Mouse (Mus musculus) kidney, adult 8-10 months (tissue): Measurements from ENCODE around the gene Prpf8.

Source experiments
- DNase-seq, 2 experiments: peaks; one replicate each; pipeline ENCODE4 v3.0.0; 2022

Prpf8 gene

GRCm38 (mm10) chr11:75460103-75460843 lies 26.3 kb upstream of the Prpf8 start:
- DNase-seq = peak; percentile 96

DNA sequence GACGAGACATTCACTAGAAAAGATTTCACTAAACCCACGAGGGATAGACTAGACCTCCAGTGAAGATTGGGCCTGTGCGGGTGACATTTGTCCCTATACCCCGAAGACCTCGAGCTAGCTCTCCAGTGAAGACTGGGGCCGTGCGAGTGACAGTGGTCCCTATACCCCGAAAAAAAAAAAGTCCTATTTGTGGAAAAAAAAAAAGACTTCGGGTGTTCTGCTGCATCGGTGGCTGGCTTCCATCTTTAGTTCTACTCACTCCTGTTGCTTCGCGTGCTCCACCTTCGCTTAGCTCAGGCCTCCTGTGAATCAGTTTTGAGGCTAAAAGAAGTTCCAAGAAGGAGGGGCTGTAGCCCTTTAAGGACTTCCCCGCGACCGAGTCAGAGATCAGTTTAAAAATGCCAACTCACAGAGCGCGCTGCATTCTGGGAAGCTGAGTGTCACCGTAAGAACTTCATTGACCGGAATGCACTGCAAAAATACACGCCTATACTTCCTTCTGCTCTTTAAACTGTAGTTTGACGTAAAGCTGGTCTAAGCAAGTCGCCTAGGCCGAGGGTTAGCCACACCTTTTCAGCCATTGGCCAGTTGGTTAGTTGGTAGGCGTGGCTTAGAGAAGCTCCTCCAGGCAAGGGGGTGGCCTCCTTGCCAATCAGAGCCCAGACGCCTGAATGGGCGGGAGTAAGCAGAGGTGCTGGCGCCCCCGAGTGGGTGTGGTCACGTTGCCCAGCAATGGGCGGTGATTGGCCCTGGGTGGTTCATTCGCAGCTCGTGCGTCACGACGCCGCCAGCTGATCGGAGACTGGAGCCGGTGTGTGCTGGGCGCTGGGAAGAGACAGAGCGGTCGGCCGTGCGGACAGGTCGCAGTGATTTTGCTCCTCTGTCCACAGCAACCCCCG lies 25.5 kb upstream of the Prpf8 start, which contains the start of gene Tlcd2:
Tlcd2 (plus strand) TSS at position 872 of the 899 bp plus-strand sequence.
- peak; percentile 100 for DNase-seq

DNA sequence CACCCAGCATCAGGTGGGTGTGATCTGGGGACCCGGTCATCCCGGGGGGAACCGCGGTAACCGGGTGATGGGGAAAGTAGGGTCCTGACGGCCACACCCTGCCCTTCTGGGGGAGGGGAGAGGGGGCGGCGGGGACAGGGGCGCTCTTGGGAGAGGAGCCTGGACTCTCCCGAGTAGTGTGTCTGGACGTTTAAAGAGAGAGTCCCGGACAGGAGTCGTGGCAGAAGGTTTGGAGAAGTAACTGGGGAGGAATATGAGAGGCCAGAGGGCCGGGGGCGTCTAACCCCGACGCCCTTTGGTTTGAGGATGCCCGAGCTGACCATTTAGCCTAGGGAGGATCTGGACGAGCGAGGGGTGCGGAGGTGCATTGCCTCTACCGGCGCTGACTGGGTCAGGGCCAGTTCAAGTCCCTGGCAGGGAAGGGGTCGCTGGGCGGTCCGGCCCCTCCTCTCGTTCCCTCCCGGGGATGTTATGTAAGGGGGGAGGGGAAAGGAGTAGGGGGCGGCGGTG lies 24.8 kb upstream of the Prpf8 start:
- DNase-seq = no peak

GRCm38 (mm10) chr11:75462253-75462783 lies 24.3 kb upstream of the Prpf8 start:
- DNase-seq = peak; percentile 94 to 98

DNA sequence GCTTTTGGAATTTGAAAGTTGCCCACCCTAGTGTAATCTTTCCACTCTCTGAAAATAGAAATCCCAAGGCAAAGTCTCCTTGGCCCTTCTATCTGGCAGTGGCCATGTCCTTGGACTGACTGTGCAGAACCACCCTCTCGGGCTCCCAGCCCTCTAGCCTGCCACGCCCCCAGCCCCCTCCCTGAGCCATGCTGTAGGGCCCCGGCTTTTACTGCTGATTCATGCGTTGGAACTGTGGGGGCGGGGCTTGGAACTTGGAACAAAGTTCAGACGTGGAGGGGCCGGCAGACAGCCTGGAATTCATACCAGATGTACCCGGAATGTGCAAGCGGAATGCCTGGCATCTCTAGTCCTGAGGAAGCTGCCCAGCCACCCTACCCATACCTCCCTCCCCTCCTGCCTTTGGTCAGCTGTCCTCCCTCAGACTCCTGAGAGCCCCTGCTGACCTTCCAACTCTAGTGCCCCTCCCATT lies 23.7 kb upstream of the Prpf8 start:
- peak; percentile 97 for DNase-seq

DNA sequence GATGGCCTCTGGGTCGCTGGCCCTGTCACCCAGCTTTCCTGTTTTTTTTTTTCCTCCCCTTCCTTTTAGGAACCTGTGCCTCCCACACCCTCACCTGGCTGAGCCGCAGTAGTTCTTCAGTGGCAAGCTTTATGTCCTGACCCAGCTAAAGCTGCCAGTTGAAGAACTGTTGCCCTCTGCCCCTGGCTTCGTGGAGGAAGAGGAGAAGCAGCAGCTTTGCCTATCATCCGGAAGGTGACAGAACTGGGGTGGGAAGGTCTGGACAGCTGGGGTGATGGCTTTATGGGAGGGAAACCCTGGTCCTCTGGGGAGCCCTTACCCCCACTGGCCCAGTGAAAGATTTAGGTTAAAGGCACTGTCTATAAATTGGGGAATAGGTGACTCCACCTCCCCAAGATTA lies 23.0 kb upstream of the Prpf8 start:
- no peak for DNase-seq

- DNase-seq = no peak
Measured at GRCm38 (mm10) chr11:75464417-75464816, 22.2 kb upstream of the Prpf8 start.

DNA sequence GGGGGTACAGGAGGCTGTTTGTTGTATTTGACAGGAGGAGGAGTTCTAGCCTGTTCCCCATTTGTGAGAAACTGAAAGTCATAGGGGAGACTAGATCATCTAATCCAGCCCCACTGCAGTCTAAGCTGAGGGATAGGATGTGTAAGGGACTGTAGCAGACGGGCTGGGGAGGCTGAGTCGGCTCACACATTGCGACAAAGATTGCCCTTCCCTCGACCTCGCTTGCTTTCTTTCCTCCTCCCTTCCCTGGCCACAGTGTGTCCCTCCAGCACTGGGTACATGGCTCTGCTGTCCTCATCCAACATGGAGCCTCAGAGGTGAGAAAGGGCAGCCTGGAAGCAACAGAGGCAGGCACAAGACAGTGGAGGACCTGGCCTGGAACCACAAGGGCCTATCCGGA lies 21.6 kb upstream of the Prpf8 start:
- no peak for DNase-seq

- no peak for DNase-seq
Measured at GRCm38 (mm10) chr11:75466731-75467505, 19.7 kb upstream of the Prpf8 start.

DNA sequence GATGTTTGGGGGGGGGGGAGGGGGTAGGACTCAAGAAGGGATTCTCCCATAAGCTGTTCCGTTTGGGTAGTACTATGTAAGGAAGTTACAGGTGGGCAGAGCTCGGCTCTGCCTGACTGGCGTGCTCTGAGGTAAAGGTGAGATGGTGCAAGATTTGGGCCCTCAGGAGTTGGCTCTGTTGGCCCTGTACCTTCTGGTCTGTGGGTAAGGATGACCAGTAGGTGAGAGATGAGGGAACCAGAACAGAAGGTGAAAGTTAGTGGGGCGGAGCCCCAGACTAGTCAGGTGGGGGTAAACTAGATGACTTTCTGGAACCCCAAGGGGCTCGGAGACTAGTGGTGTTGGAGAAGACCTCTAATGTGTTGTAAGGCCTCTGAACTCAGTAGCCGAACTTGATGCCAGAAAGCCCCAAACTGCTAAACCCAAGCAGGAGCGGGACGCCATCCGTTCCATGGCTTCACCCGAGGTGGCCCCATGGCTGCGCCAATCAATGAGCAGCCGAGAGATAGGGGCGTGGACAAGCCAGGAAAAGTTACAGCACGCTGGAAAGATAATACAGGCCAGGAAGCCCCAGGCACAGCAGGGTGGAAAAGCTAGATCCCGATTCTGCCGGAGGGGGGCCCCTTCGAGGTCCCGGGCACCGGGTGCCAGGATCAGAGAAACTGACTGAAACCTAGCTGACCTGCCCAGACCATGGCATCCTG lies 19.0 kb upstream of the Prpf8 start:
- DNase-seq = peak; percentile 45 to 67

DNA sequence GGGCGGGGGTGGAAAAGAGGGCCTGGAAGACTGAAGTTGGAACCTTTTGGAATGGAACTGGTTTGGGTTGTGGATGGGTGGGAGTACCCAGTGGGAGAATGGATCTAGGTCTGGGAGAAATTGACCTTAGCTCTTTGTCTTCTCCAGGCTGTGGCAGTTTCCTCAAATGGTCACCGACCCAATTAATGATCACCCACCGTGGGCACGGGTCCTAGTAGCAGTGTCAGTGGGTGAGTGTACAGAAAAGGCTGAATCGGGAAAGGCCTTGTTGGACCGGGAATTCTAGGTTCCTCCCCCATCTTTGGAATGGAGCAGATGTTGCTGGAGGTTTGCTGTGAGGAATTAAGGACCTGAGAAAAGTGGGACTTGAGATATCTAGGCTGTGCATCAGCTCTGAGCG lies 18.2 kb upstream of the Prpf8 start:
- no peak for DNase-seq

DNA sequence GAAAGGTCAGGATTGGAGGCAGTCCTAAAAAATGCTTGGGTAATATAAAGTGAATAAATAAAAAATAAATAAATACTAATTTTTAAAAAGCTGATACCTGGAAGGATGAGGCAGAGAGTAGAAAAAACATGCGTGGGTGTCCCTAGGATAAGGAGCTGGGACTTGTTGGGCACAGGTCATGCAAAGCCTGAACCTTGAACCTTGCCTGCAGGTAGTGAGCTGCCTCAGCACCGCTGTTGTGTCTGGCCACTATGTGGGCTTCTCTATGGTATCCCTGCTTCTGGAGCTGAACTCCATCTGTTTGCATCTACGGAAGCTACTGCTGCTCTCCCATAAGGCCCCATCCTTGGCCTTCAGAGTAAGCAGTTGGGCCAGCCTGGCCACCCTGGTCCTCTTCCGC lies 17.4 kb upstream of the Prpf8 start:
- no peak for DNase-seq

- no peak for DNase-seq
Measured at GRCm38 (mm10) chr11:75470675-75471074, 15.9 kb upstream of the Prpf8 start.

DNA sequence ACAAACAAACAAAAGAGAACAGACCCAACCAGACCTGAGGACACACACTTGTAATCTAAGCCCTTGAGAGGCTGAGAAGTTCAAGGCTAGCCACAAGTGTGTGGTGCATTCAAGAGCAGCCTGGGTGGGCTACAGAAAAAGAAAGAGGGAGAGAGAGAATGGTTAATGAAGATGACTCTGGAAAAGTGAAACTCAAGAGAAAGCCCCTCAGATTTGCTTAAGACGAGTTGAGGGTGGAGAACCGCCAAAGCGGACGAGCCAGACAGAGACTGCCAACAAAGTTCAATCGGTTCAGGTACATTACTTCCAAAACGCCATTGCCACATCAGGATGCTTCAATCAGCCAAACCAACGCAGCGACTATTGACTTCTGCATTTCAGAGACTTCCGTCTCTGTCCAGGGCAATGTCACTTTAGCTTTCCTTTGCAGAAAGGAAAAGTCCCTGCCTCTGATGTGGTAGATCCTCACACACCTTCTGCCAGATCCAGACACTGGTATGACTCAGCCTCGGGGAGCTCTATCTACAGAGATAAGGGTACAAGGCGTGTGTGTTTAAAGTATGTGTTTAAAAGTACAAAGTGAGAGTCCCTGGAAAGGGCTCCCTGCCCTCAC lies 14.0 kb upstream of the Prpf8 start:
- no peak for DNase-seq

DNA sequence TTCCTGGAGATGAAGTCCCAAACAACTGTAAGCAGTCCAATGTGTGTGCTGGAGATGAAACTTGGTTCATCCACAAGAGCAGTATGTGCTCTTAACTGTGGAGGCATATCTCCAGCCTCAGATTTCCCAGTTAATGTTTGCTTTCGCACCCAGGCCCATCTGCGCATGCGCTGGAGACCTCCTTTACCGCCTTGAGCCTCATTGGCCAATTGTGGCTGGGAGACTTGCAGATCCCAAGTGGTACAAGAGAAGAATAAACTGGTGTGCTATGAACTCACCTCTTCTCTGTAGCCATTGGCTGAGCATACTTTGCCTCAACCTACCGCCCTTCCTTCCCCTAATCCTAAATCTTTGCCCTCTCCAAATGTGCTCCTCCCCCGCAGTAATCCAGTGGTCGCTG lies 13.2 kb upstream of the Prpf8 start:
- DNase-seq = no peak

DNA sequence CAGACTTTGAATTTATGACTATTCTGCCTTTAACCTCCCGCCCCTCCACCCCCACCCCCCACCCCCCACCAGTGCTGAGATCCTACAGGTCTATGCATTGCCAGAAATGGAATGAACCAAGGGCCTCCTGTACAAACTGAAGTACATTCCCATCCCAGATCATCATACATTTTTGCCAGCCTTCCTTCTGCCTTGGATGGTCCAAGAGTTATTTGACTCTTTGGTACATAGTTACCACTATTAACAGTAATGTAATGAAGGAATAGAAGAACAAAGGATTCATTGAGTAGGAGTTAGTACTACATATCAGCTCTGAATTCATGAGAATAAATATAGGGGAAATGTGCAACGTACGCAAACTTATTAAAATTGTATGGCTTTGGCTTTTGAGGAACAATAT lies 424 bp upstream of the Prpf8 start:
- no peak for DNase-seq

DNA sequence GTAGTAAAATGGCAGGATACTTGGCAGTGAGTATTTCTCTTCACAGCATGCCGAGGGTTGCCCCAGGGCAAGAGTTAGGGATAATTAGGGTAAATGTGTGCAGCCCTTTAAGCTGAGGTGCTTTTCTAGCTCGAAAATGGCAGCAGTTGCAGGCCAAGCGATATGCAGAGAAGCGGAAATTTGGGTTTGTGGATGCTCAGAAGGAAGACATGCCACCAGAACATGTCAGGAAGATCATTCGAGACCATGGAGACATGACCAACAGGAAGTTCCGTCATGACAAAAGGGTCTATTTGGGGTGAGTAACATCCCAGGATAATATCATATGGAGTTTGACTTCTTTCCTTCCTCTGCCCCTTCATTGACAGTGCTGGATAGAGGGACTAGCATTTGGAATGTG lies 880 bp downstream of the Prpf8 start:
- no peak for DNase-seq

DNA sequence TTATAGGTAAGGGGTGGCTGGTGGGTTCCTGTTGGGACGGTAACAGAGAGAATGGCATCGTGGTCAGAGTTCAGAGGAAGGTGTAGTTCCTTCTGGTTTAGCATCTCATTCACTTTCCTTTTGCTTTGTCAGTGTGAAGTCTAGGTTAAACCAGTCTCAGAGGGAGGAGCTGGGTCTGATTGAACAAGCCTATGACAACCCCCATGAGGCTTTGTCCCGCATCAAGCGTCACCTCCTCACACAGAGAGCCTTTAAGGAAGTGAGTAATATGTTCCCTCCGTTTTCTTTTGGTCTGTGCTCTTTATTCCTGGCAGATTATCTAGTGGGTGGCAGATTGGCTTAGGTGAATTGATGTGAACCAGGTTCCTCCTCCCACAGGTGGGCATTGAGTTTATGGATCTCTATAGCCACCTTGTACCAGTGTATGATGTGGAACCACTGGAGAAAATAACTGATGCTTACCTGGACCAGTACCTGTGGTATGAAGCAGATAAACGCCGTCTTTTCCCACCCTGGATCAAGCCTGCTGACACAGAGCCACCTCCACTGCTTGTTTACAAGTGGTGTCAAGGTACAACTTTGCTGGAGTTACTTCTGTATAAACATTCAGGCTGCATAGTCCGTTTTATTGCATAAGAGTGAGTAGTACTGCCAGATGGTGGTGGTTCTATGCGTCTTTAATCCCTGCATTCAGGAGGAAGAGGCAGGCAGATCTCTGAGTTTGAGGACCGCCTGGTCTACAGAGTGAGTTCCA lies 7.9 kb downstream of the Prpf8 start:
- no peak for DNase-seq

DNA sequence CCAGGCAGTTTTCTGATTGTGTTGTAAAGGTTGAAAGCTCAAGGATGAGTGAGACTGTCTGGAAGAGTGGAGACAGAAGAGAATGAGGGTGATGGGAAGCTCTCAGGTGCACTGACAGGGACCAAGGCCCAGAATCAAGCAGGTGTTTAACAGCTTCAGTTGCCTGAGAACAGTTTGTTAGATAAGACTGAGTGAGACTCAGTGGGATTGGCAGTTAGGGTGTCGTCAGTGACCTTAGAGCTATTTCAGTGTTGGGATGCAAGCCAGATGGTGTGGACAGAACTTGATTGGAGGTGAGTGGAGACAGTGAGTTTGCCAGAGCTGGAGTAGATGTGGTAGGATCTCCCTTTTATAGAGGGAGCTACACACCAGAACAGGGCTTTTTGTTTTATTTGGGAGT lies 11.5 kb downstream of the Prpf8 start:
- DNase-seq = no peak

DNA sequence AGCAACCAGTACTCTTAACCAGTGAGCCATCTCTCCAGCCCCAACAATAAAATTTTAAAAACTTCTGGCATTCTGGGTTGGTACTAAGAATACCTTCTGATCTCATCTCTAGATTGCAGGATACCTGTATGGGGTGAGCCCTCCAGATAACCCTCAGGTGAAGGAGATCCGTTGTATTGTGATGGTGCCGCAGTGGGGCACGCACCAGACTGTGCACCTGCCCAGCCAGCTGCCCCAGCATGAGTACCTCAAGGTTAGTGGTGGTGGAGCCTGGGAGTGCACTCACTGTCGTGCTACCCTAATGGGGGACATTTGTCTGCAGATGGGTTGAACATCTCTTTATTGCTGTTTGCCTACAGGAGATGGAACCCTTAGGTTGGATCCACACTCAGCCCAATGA lies 21.5 kb downstream of the Prpf8 start:
- no peak for DNase-seq

GRCm38 (mm10) chr11:75508904-75509303 lies 22.3 kb downstream of the Prpf8 start:
- peak; percentile 33 to 41 for DNase-seq
